Mouse (Mus musculus) limb, embryonic 13.5 days (tissue): ENCODE results near the gene Lgals2. TPM values are rescaled to one million over a fixed set of nuclear protein-coding genes. Genes with fewer than 3 reads are reported as not detected.

Experiments used
- ATAC-seq: fragments of 200-750 bp; cut with Nextera tagmentation; 2 replicates; pipeline ENCODE4 v1.8.0; 2017; ENCODE audit warnings: low read depth, moderate number of reproducible peaks, moderate TSS enrichment; ENCODE audit not compliant: low FRiP score
- H3K27ac ChIP-seq: fragments of 300-500 bp; sonication (generic); 2 replicates; pipeline ENCODE4 v1.5.1; 2015; ENCODE audit warnings: inconsistent platforms, mild to moderate bottlenecking, moderate library complexity
- H3K27me3 ChIP-seq: fragments of 300-500 bp; sonication (generic); 2 replicates; pipeline ENCODE4 v1.6.1; 2015; ENCODE audit warnings: mild to moderate bottlenecking, inconsistent platforms
- H3K36me3 ChIP-seq: fragments of 300-500 bp; sonication (generic); 2 replicates; pipeline ENCODE4 v1.6.1; 2015; ENCODE audit warnings: inconsistent platforms, mild to moderate bottlenecking, moderate library complexity
- H3K4me1 ChIP-seq: fragments of 300-500 bp; sonication (generic); 2 replicates; pipeline ENCODE4 v1.6.1; 2015; ENCODE audit warnings: inconsistent platforms
- H3K4me2 ChIP-seq: fragments of 300-500 bp; sonication (generic); replicated peaks from 2 replicates; pipeline ENCODE4 v1.6.1; 2015; ENCODE audit warnings: inconsistent platforms, mild to moderate bottlenecking, moderate library complexity
- H3K4me3 ChIP-seq: fragments of 300-500 bp; sonication (generic); 2 replicates; pipeline ENCODE4 v1.5.1; 2015; ENCODE audit warnings: moderate library complexity, mild to moderate bottlenecking, inconsistent platforms
- H3K9ac ChIP-seq: fragments of 300-500 bp; sonication (generic); 2 replicates; pipeline ENCODE4 v1.6.1; 2015; ENCODE audit warnings: mild to moderate bottlenecking, inconsistent platforms
- H3K9me3 ChIP-seq: fragments of 300-500 bp; sonication (generic); 2 replicates; pipeline ENCODE4 v1.6.1; 2016; ENCODE audit warnings: inconsistent platforms
- WGBS: fragments of 180-500 bp; shearing (Covaris S2); methylation state at CpG from one replicate; pipeline ENCODE4 v1.1.7; 2015; 5-methylcytosine and 5-hydroxymethylcytosine counted together
- polyA plus RNA-seq: library from polyadenylated mRNA; unstranded; fragments of >200 nt; fragmentation: Nextera tagmentation; extraction: Ambion mirVana; gene quantifications from 2 replicates; pipeline ENCODE4 v1.2.1, GENCODE M21; 2015

Gene Lgals2
- polyA plus RNA-seq, 1 experiment from 2014 or later, result 0.53 TPM

GRCm38 (mm10) chr15:78830742-78831719, 24.3 kb downstream of the Lgals2 start:
- Histone ChIP-seq H3K27ac (peak overlapping the region; percentile 11; the same call in 1 of the 2 replicates), H3K36me3 (no peaks in the 10 kb centered on the region), H3K4me2 (peak overlapping the region; percentile 31; the same call in 1 of the 2 replicates), H3K9ac (no peak overlapping the region), H3K4me3 (no peak overlapping the region), H3K27me3 (peaks cover 24% of the 10 kb centered on the region), H3K4me1 (peaks cover 53% of the 10 kb centered on the region), H3K9me3 (no peaks in the 10 kb centered on the region)
- ATAC-seq, result no peak
- 47% methylated on average over 10 of the region's 10 CpGs for WGBS

- Histone ChIP-seq H3K9ac (no peak overlapping the region), H3K9me3 (no peaks in the 10 kb centered on the region), H3K36me3 (no peaks in the 10 kb centered on the region), H3K27me3 (peaks cover 29% of the 10 kb centered on the region), H3K4me2 (no peak overlapping the region), H3K4me3 (no peak overlapping the region), H3K4me1 (peaks cover 39% of the 10 kb centered on the region), H3K27ac (no peak overlapping the region)
- no peak for ATAC-seq
- 90% methylated on average over 1 of the region's 1 CpGs for WGBS
These were observed 25.7 kb downstream of the Lgals2 start for GRCm38 (mm10) chr15:78829636-78830035.

- Histone ChIP-seq H3K36me3 (no peaks in the 10 kb centered on the region), H3K9ac (no peak overlapping the region), H3K9me3 (no peaks in the 10 kb centered on the region), H3K4me1 (peaks cover 30% of the 10 kb centered on the region), H3K4me2 (no peak overlapping the region), H3K27me3 (peaks cover 29% of the 10 kb centered on the region), H3K27ac (no peak overlapping the region), H3K4me3 (no peak overlapping the region)
- WGBS, result 20% methylated on average over 5 of the region's 5 CpGs
- ATAC-seq, result no peak
These were observed 27.0 kb downstream of the Lgals2 start for GRCm38 (mm10) chr15:78828315-78828714.

GRCm38 (mm10) chr15:78826213-78827204, 28.8 kb downstream of the Lgals2 start:
- 23% methylated on average over 28 of the region's 28 CpGs for WGBS
- peak; percentile 64 for ATAC-seq
- no peak overlapping the region for H3K4me3 ChIP-seq
- no peak overlapping the region for H3K9ac ChIP-seq
- no peaks in the 10 kb centered on the region for H3K36me3 ChIP-seq
- no peak overlapping the region for H3K27ac ChIP-seq
- no peak overlapping the region for H3K4me2 ChIP-seq
- H3K9me3 ChIP-seq, result no peaks in the 10 kb centered on the region
- peaks cover 29% of the 10 kb centered on the region for H3K27me3 ChIP-seq
- H3K4me1 ChIP-seq, result peaks cover 13% of the 10 kb centered on the region

GRCm38 (mm10) chr15:78816074-78816391, 39.3 kb downstream of the Lgals2 start:
- peaks cover 10% of the 10 kb centered on the region for H3K27me3 ChIP-seq
- no peak overlapping the region for H3K9ac ChIP-seq
- H3K4me3 ChIP-seq, result no peak overlapping the region
- no peak overlapping the region for H3K4me2 ChIP-seq
- 55% methylated on average over 6 of the region's 6 CpGs for WGBS
- no peak for ATAC-seq
- H3K27ac ChIP-seq, result no peak overlapping the region
- no peaks in the 10 kb centered on the region for H3K9me3 ChIP-seq
- H3K4me1 ChIP-seq, result peaks cover 5% of the 10 kb centered on the region; the same call in 1 of the 2 replicates
- H3K36me3 ChIP-seq, result no peaks in the 10 kb centered on the region

GRCm38 (mm10) chr15:78815314-78816073, 39.8 kb downstream of the Lgals2 start:
- peak; percentile 40; the same call in 1 of the 2 replicates for ATAC-seq
- H3K9me3 ChIP-seq, result no peaks in the 10 kb centered on the region

GRCm38 (mm10) chr15:78813603-78814002, 41.7 kb downstream of the Lgals2 start:
- WGBS, result 90% methylated on average over 4 of the region's 4 CpGs
- ATAC-seq, result no peak

More at GRCm38 (mm10) chr15:78815314-78816073, 39.8 kb downstream of the Lgals2 start:
- Histone ChIP-seq H3K4me1 (peaks cover 2% of the 10 kb centered on the region; the same call in 1 of the 2 replicates), H3K27me3 (peaks cover 5% of the 10 kb centered on the region), H3K27ac (no peak overlapping the region), H3K4me2 (no peak overlapping the region), H3K4me3 (no peak overlapping the region), H3K9ac (no peak overlapping the region), H3K36me3 (no peaks in the 10 kb centered on the region)
- 45% methylated on average over 11 of the region's 11 CpGs for WGBS

GRCm38 (mm10) chr15:78810146-78810545, 45.2 kb downstream of the Lgals2 start:
- 71% methylated on average over 9 of the region's 9 CpGs for WGBS
- no peak overlapping the region for H3K27ac ChIP-seq
- H3K36me3 ChIP-seq, result no peaks in the 10 kb centered on the region
- ATAC-seq, result no peak
- H3K9ac ChIP-seq, result no peak overlapping the region
- H3K4me3 ChIP-seq, result no peak overlapping the region
- H3K4me2 ChIP-seq, result no peak overlapping the region
- H3K4me1 ChIP-seq, result peaks cover 20% of the 10 kb centered on the region
- peaks cover 43% of the 10 kb centered on the region for H3K27me3 ChIP-seq
- no peaks in the 10 kb centered on the region for H3K9me3 ChIP-seq

More at GRCm38 (mm10) chr15:78813603-78814002, 41.7 kb downstream of the Lgals2 start:
- H3K9me3 ChIP-seq, result no peaks in the 10 kb centered on the region
- H3K4me1 ChIP-seq, result peaks cover 10% of the 10 kb centered on the region
- H3K4me2 ChIP-seq, result no peak overlapping the region
- H3K4me3 ChIP-seq, result no peak overlapping the region
- no peak overlapping the region for H3K27ac ChIP-seq
- H3K36me3 ChIP-seq, result no peaks in the 10 kb centered on the region
- no peak overlapping the region for H3K9ac ChIP-seq
- peaks cover 9% of the 10 kb centered on the region for H3K27me3 ChIP-seq

- no peak overlapping the region for H3K4me3 ChIP-seq
- H3K4me2 ChIP-seq, result no peak overlapping the region
- H3K27ac ChIP-seq, result no peak overlapping the region
- 43% methylated on average over 9 of the region's 9 CpGs for WGBS
- peaks cover 20% of the 10 kb centered on the region for H3K4me1 ChIP-seq
- no peaks in the 10 kb centered on the region for H3K36me3 ChIP-seq
- no peaks in the 10 kb centered on the region for H3K9me3 ChIP-seq
- peaks cover 47% of the 10 kb centered on the region for H3K27me3 ChIP-seq
- H3K9ac ChIP-seq, result no peak overlapping the region
- no peak for ATAC-seq
These were observed 45.6 kb downstream of the Lgals2 start for GRCm38 (mm10) chr15:78809739-78810138.

- Histone ChIP-seq H3K4me3 (no peak overlapping the region), H3K9ac (no peak overlapping the region), H3K9me3 (no peaks in the 10 kb centered on the region), H3K4me1 (peaks cover 20% of the 10 kb centered on the region), H3K36me3 (no peaks in the 10 kb centered on the region), H3K27ac (no peak overlapping the region), H3K27me3 (peaks cover 55% of the 10 kb centered on the region), H3K4me2 (no peak overlapping the region)
- WGBS, result 70% methylated on average over 2 of the region's 2 CpGs
- ATAC-seq, result no peak
These were observed 46.3 kb downstream of the Lgals2 start for GRCm38 (mm10) chr15:78808980-78809379.

GRCm38 (mm10) chr15:78807141-78807540, 48.2 kb downstream of the Lgals2 start:
- no peak overlapping the region for H3K4me3 ChIP-seq
- H3K4me1 ChIP-seq, result peaks cover 35% of the 10 kb centered on the region
- H3K9me3 ChIP-seq, result no peaks in the 10 kb centered on the region
- 63% methylated on average over 3 of the region's 3 CpGs for WGBS
- no peak for ATAC-seq
- no peak overlapping the region for H3K27ac ChIP-seq
- no peak overlapping the region for H3K9ac ChIP-seq
- peaks cover 73% of the 10 kb centered on the region for H3K27me3 ChIP-seq
- H3K4me2 ChIP-seq, result no peak overlapping the region
- H3K36me3 ChIP-seq, result no peaks in the 10 kb centered on the region
